Mouse (Mus musculus) midbrain, embryonic 10.5 days (tissue): ENCODE data around the gene Parp1. TPM values are rescaled to one million over a fixed set of nuclear protein-coding genes. Genes with fewer than 3 reads are reported as not detected.

Experiments
- microRNA-seq: library from miRNA; unstranded; fragments of <30 nt; microRNA quantifications from one replicate; pipeline ENCODE4, GENCODE M21; 2017
- polyA plus RNA-seq: library from polyadenylated mRNA; unstranded; fragments of >200 nt; fragmentation: Nextera tagmentation; extraction: Ambion mirVana; gene quantifications from 2 replicates; pipeline ENCODE4 v1.2.1, GENCODE M21; 2016

The Parp1 gene
- polyA plus RNA-seq, 1 experiment from 2014 or later = 311 TPM

Small RNA genes lying within 50 kb of the gene (microRNA-seq; reads per million reads assigned to microRNA genes)
- not detected for gene Mir6904

Other genes starting within 250 kb of the Parp1 start
- 2.2 and 2.8 TPM in 2 replicates for gene Itpkb, start 238.4 kb upstream of the Parp1 start, polyA plus RNA-seq
- 2.8 and 6.6 TPM in 2 replicates for gene Stum, start 85.4 kb upstream of the Parp1 start, polyA plus RNA-seq
- 23.2 and 24.0 TPM in 2 replicates for gene Lin9, start 72.2 kb downstream of the Parp1 start, polyA plus RNA-seq
- gene Mixl1, start 128.1 kb downstream of the Parp1 start, polyA plus RNA-seq = 0.05 and 0.09 TPM in 2 replicates
- 17.0 and 18.8 TPM in 2 replicates for gene Acbd3, start 157.1 kb downstream of the Parp1 start, polyA plus RNA-seq
- 2,611 and 2,764 TPM in 2 replicates for gene H3f3a, start 245.0 kb downstream of the Parp1 start, polyA plus RNA-seq